Mouse (Mus musculus): ENCODE measurements around the gene 1810009A15Rik. TPM values are rescaled to one million over a fixed set of nuclear protein-coding genes. Genes with fewer than 3 reads are reported as not detected.

1810009A15Rik gene
- polyA plus RNA-seq, 1 experiment from 2014 or later: 87.1 TPM

DNA sequence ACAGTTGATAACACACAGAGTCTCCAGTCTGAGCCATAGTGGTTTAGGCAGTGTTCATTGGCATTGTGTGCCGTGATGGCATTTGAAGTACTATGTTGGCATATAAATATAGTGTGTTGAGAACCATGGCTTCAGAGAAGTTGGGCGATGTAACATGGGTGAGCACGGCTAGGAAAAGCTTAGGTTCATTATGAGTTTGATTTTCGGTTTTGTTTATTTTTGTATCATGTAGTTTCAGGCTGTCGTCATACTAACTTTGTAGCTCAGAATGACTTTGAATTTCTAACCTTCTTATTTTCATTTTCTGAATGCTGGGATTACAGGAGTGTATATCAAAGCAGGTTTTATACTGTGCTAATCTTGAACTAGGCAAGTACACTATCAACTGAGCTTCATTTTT is 14.8 kb downstream of the 1810009A15Rik start:
- Histone ChIP-seq H3K4me2 (replicated peaks) (no peak overlapping the region), H3K36me3 (peaks cover 60% of the 10 kb centered on the region), H3K4me3 (no peak overlapping the region), H3K27me3 (no peaks in the 10 kb centered on the region), H3K27ac (replicated peaks) (no peak overlapping the region), H3K9ac (replicated peaks) (no peak overlapping the region), H3K9me3 (no peaks in the 10 kb centered on the region), H3K4me1 (peaks cover 10% of the 10 kb centered on the region)
- 96% methylated on average over 5 of the region's 5 CpGs for WGBS
- ATAC-seq (ENCODE audit: low FRiP score, low read depth): no peak

GRCm38 (mm10) chr19:8908531-8908930 is 19.9 kb downstream of the 1810009A15Rik start:
- H3K9ac ChIP-seq (replicated peaks): no peak overlapping the region
- no peaks in the 10 kb centered on the region for H3K4me1 ChIP-seq
- no peak overlapping the region for H3K27ac ChIP-seq (replicated peaks)
- WGBS: 91% methylated on average over 6 of the region's 6 CpGs
- H3K4me2 ChIP-seq (replicated peaks): no peak overlapping the region
- no peaks in the 10 kb centered on the region for H3K27me3 ChIP-seq
- no peaks in the 10 kb centered on the region for H3K9me3 ChIP-seq
- peaks cover 96% of the 10 kb centered on the region for H3K36me3 ChIP-seq
- no peak for ATAC-seq (ENCODE audit: low FRiP score, low read depth)
- no peak overlapping the region for H3K4me3 ChIP-seq

- Histone ChIP-seq H3K4me3 (no peak overlapping the region), H3K9me3 (no peaks in the 10 kb centered on the region), H3K4me1 (no peaks in the 10 kb centered on the region), H3K27me3 (no peaks in the 10 kb centered on the region), H3K27ac (replicated peaks) (no peak overlapping the region), H3K36me3 (peaks cover 100% of the 10 kb centered on the region), H3K4me2 (replicated peaks) (no peak overlapping the region), H3K9ac (replicated peaks) (peak overlapping the region; percentile 11; the same call in 1 of the 2 replicates)
- ATAC-seq (ENCODE audit: low FRiP score, low read depth): no peak
- WGBS: 97% methylated on average over 5 of the region's 5 CpGs
Measured at GRCm38 (mm10) chr19:8911810-8912209, 23.2 kb downstream of the 1810009A15Rik start.

GRCm38 (mm10) chr19:8914212-8914611 is 25.6 kb downstream of the 1810009A15Rik start:
- H3K36me3 ChIP-seq: peaks cover 80% of the 10 kb centered on the region

GRCm38 (mm10) chr19:8919000-8919399 is 30.3 kb downstream of the 1810009A15Rik start:
- Histone ChIP-seq H3K4me3 (no peak overlapping the region), H3K9ac (replicated peaks) (no peak overlapping the region), H3K27ac (replicated peaks) (no peak overlapping the region), H3K9me3 (no peaks in the 10 kb centered on the region), H3K36me3 (peaks cover 35% of the 10 kb centered on the region), H3K4me1 (peaks cover 9% of the 10 kb centered on the region), H3K27me3 (no peaks in the 10 kb centered on the region), H3K4me2 (replicated peaks) (no peak overlapping the region)
- WGBS: 93% methylated on average over 3 of the region's 3 CpGs
- ATAC-seq (ENCODE audit: low FRiP score, low read depth): no peak

More at GRCm38 (mm10) chr19:8914212-8914611, 25.6 kb downstream of the 1810009A15Rik start:
- no peaks in the 10 kb centered on the region for H3K4me1 ChIP-seq
- H3K27me3 ChIP-seq: no peaks in the 10 kb centered on the region
- H3K9ac ChIP-seq (replicated peaks): no peak overlapping the region
- no peak overlapping the region for H3K27ac ChIP-seq (replicated peaks)
- H3K9me3 ChIP-seq: no peaks in the 10 kb centered on the region
- ATAC-seq (ENCODE audit: low FRiP score, low read depth): no peak
- H3K4me2 ChIP-seq (replicated peaks): no peak overlapping the region
- 98% methylated on average over 3 of the region's 3 CpGs for WGBS
- no peak overlapping the region for H3K4me3 ChIP-seq

- no peaks in the 10 kb centered on the region for H3K9me3 ChIP-seq
- peak overlapping the region; percentile 86; the same call in 1 of the 2 replicates for H3K4me3 ChIP-seq
- H3K27me3 ChIP-seq: no peaks in the 10 kb centered on the region
- H3K4me1 ChIP-seq: peaks cover 9% of the 10 kb centered on the region
- H3K36me3 ChIP-seq: peaks cover 28% of the 10 kb centered on the region
- H3K9ac ChIP-seq (replicated peaks): no peak overlapping the region
- no peak for ATAC-seq (ENCODE audit: low FRiP score, low read depth)
- 75% methylated on average over 6 of the region's 6 CpGs for WGBS
- peak overlapping the region; percentile 79; the same call in 1 of the 2 replicates for H3K27ac ChIP-seq (replicated peaks)
- peak overlapping the region; percentile 77 for H3K4me2 ChIP-seq (replicated peaks)
Measured at GRCm38 (mm10) chr19:8919684-8920072, 31.0 kb downstream of the 1810009A15Rik start.

DNA sequence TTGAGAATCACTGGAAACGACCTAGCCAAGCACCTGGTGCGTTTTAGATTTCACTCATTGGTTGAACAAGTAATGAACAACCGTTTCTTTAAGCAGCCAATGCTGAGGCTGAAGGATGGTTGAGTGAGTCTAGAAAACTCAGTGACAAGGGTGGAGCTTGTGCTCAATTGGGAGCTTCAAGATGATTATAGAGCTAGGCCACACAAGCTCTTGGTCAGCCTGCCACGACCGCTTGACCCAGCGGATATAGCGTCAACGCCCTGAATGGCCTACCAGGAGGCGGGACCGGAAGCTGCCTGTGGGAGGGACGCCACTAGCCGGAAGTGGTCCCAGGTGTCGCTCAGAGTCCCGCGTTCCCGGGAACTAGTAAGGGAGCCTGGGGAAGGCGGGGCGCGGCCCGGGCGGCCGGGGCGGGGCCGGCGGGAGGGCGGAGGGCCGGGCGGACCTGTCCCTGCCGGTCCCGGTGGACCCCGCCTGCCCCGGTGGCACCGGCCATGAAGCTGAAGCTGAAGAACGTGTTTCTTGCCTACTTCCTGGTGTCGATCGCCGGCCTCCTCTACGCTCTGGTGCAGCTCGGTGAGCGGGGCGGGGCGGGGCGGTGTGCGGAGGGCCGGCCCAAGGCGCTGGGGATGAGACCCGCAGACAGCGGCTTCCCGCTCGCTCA is 31.6 kb downstream of the 1810009A15Rik start, which contains the start of gene B3gat3:
B3gat3 (plus strand) TSS at position 302 of the 664 bp plus-strand sequence.
- ATAC-seq (ENCODE audit: low FRiP score, low read depth): peak; percentile 98
- Histone ChIP-seq H3K4me3 (peak within 1 kb of the TSS; percentile 86), H3K9ac (replicated peaks) (peak within 1 kb of the TSS; percentile 84), H3K9me3 (no peaks in the 10 kb centered on the region), H3K27me3 (no peaks in the 10 kb centered on the region), H3K27ac (replicated peaks) (peak within 1 kb of the TSS; percentile 79), H3K4me1 (peaks cover 9% of the 10 kb centered on the region), H3K36me3 (peaks cover 25% of the 10 kb centered on the region), H3K4me2 (replicated peaks) (peak within 1 kb of the TSS; percentile 77)
- 4% methylated on average over 42 of the region's 50 CpGs for WGBS

GRCm38 (mm10) chr19:8920836-8921291 is 32.2 kb downstream of the 1810009A15Rik start:
- Histone ChIP-seq H3K4me1 (peaks cover 9% of the 10 kb centered on the region), H3K9me3 (no peaks in the 10 kb centered on the region), H3K27ac (replicated peaks) (peak overlapping the region; percentile 79), H3K4me2 (replicated peaks) (peak overlapping the region; percentile 77), H3K36me3 (peaks cover 25% of the 10 kb centered on the region), H3K9ac (replicated peaks) (peak overlapping the region; percentile 84), H3K27me3 (no peaks in the 10 kb centered on the region), H3K4me3 (peak overlapping the region; percentile 86)
- ATAC-seq (ENCODE audit: low FRiP score, low read depth): peak; percentile 52; the same call in 1 of the 2 replicates
- 3% methylated on average over 6 of the region's 6 CpGs for WGBS

DNA sequence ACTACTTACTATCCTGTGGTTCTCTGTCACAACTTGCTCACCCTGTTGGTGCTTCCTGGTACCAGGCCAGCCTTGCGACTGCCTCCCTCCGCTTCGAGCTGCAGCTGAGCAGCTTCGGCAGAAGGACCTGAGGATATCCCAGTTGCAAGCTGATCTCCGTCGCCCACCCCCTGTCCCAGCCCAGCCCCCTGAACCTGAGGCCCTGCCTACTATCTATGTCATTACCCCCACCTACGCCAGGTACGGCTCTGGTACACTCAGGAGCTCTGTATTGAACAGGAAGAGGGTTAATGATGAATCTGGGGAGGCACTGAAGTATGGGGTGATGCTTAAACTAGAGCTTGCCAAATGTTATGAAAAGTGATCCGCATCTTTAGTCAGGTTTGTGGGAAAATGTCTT is 33.1 kb downstream of the 1810009A15Rik start:
- H3K4me1 ChIP-seq: peaks cover 9% of the 10 kb centered on the region
- H3K27ac ChIP-seq (replicated peaks): no peak overlapping the region
- H3K36me3 ChIP-seq: peaks cover 25% of the 10 kb centered on the region
- H3K4me3 ChIP-seq: 0 out of 2 replicates have a peak overlapping the region, but pooled peaks have one; percentile 86
- no peak for ATAC-seq (ENCODE audit: low FRiP score, low read depth)
- no peaks in the 10 kb centered on the region for H3K9me3 ChIP-seq
- no peak overlapping the region for H3K9ac ChIP-seq (replicated peaks)
- peak overlapping the region; percentile 77 for H3K4me2 ChIP-seq (replicated peaks)
- 85% methylated on average over 9 of the region's 9 CpGs for WGBS
- H3K27me3 ChIP-seq: no peaks in the 10 kb centered on the region

- peaks cover 32% of the 10 kb centered on the region for H3K36me3 ChIP-seq
- no peak overlapping the region for H3K4me2 ChIP-seq (replicated peaks)
- WGBS: 94% methylated on average over 2 of the region's 2 CpGs
- peaks cover 21% of the 10 kb centered on the region for H3K4me1 ChIP-seq
- H3K9me3 ChIP-seq: no peaks in the 10 kb centered on the region
- ATAC-seq (ENCODE audit: low FRiP score, low read depth): no peak
- no peak overlapping the region for H3K4me3 ChIP-seq
- H3K9ac ChIP-seq (replicated peaks): no peak overlapping the region
- H3K27me3 ChIP-seq: peaks cover 16% of the 10 kb centered on the region
- H3K27ac ChIP-seq (replicated peaks): no peak overlapping the region
Measured at GRCm38 (mm10) chr19:8926766-8927165, 38.1 kb downstream of the 1810009A15Rik start.

- H3K9ac ChIP-seq (replicated peaks): 0 out of 2 replicates have a peak overlapping the region, but pooled peaks have one; percentile 20
- ATAC-seq (ENCODE audit: low FRiP score, low read depth): no peak
- H3K4me2 ChIP-seq (replicated peaks): no peak overlapping the region
- H3K27ac ChIP-seq (replicated peaks): 0 out of 2 replicates have a peak overlapping the region, but pooled peaks have one; percentile 46
- H3K36me3 ChIP-seq: peaks cover 31% of the 10 kb centered on the region
- peaks cover 19% of the 10 kb centered on the region for H3K4me1 ChIP-seq
- 90% methylated on average over 12 of the region's 12 CpGs for WGBS
- no peaks in the 10 kb centered on the region for H3K9me3 ChIP-seq
- no peak overlapping the region for H3K4me3 ChIP-seq
- H3K27me3 ChIP-seq: peaks cover 16% of the 10 kb centered on the region
Measured at GRCm38 (mm10) chr19:8927891-8928525, 39.4 kb downstream of the 1810009A15Rik start.

DNA sequence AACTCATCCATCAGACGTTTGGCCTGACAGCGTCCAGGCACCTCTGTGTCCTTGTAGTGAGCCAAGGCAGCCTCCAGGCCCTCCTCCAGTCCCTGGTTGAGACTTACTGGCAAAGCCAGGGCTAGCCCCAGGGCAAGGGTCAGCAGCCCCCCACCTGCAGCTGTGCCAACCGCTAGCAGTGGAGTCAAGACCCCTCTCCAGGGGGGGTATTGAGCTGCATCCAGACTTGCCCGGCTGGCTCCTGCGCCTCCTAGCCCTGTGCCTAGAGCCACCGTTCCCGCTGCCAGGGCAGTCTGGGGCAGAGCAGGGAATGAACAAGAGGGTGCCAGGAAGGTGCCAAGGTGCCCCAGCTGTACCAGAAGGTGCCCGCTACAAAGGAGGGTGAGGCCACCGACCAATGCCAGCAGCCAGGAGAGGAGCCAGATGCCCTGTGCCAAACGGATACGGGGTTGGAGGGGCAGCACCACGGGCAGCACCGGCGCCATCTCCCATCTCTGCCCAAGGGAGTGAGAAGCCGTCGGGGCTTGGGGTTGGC is 40.1 kb downstream of the 1810009A15Rik start:
- Histone ChIP-seq H3K27ac (replicated peaks) (peak overlapping the region; percentile 46), H3K4me1 (peaks cover 19% of the 10 kb centered on the region), H3K4me3 (peak overlapping the region; percentile 57), H3K9ac (replicated peaks) (peak overlapping the region; percentile 71), H3K27me3 (peaks cover 16% of the 10 kb centered on the region), H3K36me3 (peaks cover 32% of the 10 kb centered on the region), H3K9me3 (no peaks in the 10 kb centered on the region), H3K4me2 (replicated peaks) (peak overlapping the region; percentile 77)
- 15% methylated on average over 16 of the region's 16 CpGs for WGBS
- peak; percentile 13; the same call in 1 of the 2 replicates for ATAC-seq (ENCODE audit: low FRiP score, low read depth)
